Mouse (Mus musculus): Measurements from ENCODE around the gene Gm43302.

- TF ChIP-seq GATA1 (IDR thresholded peaks at IDR 0.05; ENCODE audit: low read length) (no peak), TAL1 (IDR thresholded peaks at IDR 0.05; ENCODE audit: low read length) (no peak)
Observed at GRCm38 (mm10) chr5:105292492-105292891, 1.0 kb downstream of the Gm43302 start.

Measured in erythroblast, embryonic 14.5 days (primary cell).